Mouse (Mus musculus) embryonic facial prominence, embryonic 14.5 days (tissue): ENCODE data around the gene Slc22a27. TPM values are rescaled to one million over a fixed set of nuclear protein-coding genes. Genes with fewer than 3 reads are reported as not detected.

Experiments
- microRNA-seq: library from miRNA; unstranded; fragments of <30 nt; microRNA quantifications from one replicate; pipeline ENCODE4, GENCODE M21; 2016; ENCODE audit warnings: borderline number of aligned reads
- polyA plus RNA-seq: library from polyadenylated mRNA; unstranded; fragments of >200 nt; fragmentation: Nextera tagmentation; extraction: Ambion mirVana; gene quantifications from 2 replicates; pipeline ENCODE4 v1.2.1, GENCODE M21; 2014

Gene Slc22a27
- polyA plus RNA-seq, 1 experiment from 2014 or later = not detected

Small RNA genes within 50 kb of the gene (microRNA-seq; reads per million reads assigned to microRNA genes)
- not detected for gene Gm24951

Other genes starting within 250 kb of the Slc22a27 start
- gene Slc22a26, start 163.4 kb downstream of the Slc22a27 start, polyA plus RNA-seq = not detected in 2 replicates
- gene Slc22a28, start 166.0 kb upstream of the Slc22a27 start, polyA plus RNA-seq = not detected in 2 replicates